Mouse (Mus musculus) embryonic fibroblast, embryonic 13.5 days (primary cell): ENCODE measurements around the gene Mb. TPM values are rescaled to one million over a fixed set of nuclear protein-coding genes. Genes with fewer than 3 reads are reported as not detected.

Experiments used
- H3K27ac ChIP-seq: 2 replicates; pipeline ENCODE4 v1.5.1; 2012; ENCODE audit warnings: low read length, control low read depth, inconsistent platforms; ENCODE audit not compliant: insufficient read depth
- H3K4me1 ChIP-seq: 2 replicates; pipeline ENCODE4 v1.6.1; 2011; ENCODE audit warnings: low read length; ENCODE audit not compliant: control insufficient read depth, insufficient read depth
- H3K4me3 ChIP-seq: 2 replicates; pipeline ENCODE4 v1.5.1; 2011; ENCODE audit warnings: mild to moderate bottlenecking, control low read depth, low read length; ENCODE audit not compliant: insufficient read depth
- CTCF ChIP-seq: IDR thresholded peaks from 2 replicates; pipeline ENCODE4 v1.5.1; 2011; ENCODE audit warnings: mild to moderate bottlenecking, control low read depth, low read length, moderate library complexity, borderline replicate concordance; ENCODE audit not compliant: insufficient read depth
- POLR2A ChIP-seq: IDR thresholded peaks from 2 replicates; pipeline ENCODE4 v1.6.1; 2011; ENCODE audit warnings: low read depth, mild to moderate bottlenecking, control low read depth, low read length, moderate library complexity
- polyA plus RNA-seq: library from polyadenylated mRNA; stranded (reverse); fragments of >200 nt; gene quantifications from 2 replicates; pipeline ENCODE4 v1.2.4, GENCODE M21; 2011; ENCODE audit warnings: low read depth; ENCODE audit not compliant: missing spikeins, insufficient read length

Gene Mb
- polyA plus RNA-seq, 1 experiment = not detected

DNA sequence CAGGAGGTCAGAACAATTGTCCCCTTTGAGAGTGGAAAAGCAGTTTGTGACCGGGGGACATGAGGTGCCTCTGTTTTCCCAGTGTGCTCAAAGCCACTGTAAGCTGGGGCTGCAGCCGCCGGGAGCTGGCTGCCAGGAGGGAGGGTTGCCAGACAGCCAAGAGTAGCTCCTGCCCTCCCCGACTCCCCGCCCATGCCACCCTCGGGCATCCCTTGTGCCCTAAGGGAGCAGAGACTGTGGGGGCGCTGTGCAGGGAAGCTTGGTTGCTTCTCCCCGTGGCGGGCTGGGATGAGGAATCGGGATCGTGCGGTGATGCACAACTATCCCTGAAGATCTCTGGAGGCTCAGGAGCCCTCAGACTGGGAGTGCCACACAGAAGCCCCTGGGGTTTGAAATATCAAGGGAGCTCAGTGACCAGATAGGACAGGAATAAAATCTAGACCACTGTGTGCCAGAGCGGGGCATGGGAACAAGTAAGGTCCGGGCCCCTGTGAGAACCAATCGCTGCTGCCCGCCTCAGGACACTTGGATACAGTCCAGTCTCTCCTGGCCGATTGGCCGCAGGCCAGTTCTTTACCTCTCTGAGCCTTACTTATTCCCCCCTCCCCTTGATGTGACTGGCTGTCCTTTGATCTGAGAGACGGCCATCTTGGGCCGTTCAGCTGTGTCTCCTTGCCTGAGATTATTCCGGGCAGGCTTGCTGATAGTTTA is 51.4 kb downstream of the Mb start:
- Histone ChIP-seq H3K4me3 (no peak overlapping the region), H3K27ac (no peak overlapping the region), H3K4me1 (no peaks in the 10 kb centered on the region)
- TF ChIP-seq POLR2A = no peak
- TF ChIP-seq CTCF = no peak

DNA sequence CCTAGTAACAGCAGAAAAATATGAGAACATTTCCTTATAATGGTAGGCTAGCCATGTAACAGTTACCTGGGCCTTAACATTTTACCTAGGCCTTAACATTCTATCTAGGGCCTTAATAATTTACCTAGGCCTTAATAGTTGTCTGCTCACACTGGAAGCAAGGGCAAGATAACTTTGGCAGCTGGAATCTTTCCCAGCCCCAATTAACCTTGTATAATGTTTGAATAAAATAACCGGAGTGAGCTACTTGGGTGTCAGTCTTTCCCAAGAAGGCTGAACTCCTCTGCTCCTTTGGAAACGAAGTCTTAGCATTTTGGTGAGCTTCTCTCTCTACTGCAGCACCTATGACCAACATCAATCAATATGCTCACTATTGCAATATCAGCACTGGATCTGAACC is 52.4 kb downstream of the Mb start:
- no peaks in the 10 kb centered on the region for H3K4me1 ChIP-seq
- no peak for TF ChIP-seq POLR2A
- H3K4me3 ChIP-seq = no peak overlapping the region
- H3K27ac ChIP-seq = no peak overlapping the region

DNA sequence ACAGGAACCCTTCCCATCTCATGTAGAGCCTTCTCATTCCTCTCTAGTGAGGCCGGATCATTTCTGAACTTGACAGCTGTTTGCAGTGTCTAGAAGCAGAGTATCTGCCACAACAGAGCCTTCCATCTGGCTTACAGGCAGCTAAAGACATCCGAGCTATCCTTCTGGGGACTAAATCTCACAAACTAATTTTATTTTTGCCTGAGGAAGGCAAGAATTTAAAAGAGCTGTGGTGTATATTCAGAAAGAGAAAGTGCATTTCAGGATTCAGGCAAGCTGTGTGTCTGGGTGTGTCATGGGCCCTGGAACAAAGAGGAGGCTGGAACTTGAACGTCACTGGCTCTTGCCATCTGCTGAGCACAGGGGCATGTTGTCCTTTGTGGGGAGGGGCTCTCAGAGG is 56.1 kb downstream of the Mb start:
- H3K4me3 ChIP-seq = no peak overlapping the region
- H3K4me1 ChIP-seq = no peaks in the 10 kb centered on the region
- H3K27ac ChIP-seq = no peak overlapping the region
- TF ChIP-seq CTCF (no peak), POLR2A (no peak)

DNA sequence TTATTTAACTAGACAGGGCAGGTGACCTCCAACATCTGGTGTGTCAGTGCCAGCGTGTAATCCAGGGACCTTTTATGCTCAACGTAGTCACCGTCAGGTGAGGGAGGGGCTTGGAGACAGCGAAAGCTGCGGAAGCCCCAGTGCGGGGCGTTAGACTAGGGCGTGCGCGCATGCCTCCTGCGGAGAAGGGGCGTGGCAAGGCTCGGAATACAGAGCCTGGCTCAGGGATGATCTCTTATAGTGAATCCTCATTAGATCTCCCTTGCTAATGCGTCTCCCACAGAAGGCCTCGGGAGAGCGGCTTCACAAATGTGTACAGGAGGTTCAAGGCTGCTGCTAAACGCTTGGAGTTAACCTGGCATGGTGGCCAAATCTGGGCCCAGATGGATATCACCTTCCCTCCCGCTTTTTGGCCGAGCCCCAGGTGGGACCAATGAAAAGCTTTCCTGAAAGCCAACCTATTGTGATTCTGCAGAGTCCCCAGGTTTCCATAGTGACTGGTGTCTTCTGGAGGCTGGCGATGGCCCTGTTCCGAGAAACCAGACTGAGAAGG is 62.9 kb downstream of the Mb start:
- no peak overlapping the region for H3K27ac ChIP-seq
- H3K4me1 ChIP-seq = no peaks in the 10 kb centered on the region
- TF ChIP-seq POLR2A (0 out of 2 replicates have a peak, but pooled peaks have one; percentile 17), CTCF (no peak)
- peak overlapping the region; percentile 51 for H3K4me3 ChIP-seq

DNA sequence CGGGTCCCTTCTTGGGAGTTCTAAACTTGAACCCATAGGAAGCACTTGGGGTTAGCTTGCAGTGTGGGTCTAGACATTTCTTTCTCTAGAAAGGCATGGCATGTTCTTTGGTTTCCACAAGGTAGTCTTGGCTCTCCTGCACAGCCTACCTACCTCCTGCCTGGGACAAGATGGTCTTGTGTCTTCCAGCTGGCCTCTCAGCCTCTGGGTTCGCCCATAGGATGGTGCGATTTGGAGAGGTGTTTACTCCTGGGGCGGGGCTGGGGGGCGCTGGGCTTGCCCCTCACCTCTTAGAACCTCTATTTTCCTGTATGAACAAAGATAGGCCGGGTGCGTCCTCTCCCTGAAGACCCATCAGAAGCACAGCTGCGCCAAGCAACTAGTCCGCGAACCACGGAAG is 63.3 kb downstream of the Mb start:
- no peak overlapping the region for H3K27ac ChIP-seq
- H3K4me1 ChIP-seq = no peaks in the 10 kb centered on the region
- TF ChIP-seq POLR2A (no peak), CTCF (no peak)
- H3K4me3 ChIP-seq = peak overlapping the region; percentile 51

DNA sequence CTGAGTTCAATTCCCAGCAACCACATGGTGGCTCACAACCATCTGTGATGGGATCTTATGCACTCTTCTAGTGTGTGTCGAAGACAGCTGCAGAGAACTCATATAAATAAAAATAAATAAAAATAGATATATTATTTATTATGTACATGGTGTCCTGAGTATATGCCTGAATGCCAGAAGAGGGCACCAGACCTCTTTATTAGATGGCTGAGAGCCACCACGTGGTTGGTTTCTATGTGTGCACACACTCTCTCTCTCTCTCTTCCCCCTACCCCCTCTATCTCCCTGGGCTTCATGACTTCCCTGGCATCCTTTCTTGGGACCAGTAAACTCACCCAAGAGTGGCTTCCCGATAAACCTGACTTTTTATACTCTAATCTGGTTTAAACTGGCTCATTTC is 67.7 kb downstream of the Mb start:
- no peak overlapping the region for H3K4me3 ChIP-seq
- H3K4me1 ChIP-seq = no peaks in the 10 kb centered on the region
- TF ChIP-seq CTCF (0 out of 2 replicates have a peak, but pooled peaks have one; percentile 11), POLR2A (no peak)
- H3K27ac ChIP-seq = no peak overlapping the region

DNA sequence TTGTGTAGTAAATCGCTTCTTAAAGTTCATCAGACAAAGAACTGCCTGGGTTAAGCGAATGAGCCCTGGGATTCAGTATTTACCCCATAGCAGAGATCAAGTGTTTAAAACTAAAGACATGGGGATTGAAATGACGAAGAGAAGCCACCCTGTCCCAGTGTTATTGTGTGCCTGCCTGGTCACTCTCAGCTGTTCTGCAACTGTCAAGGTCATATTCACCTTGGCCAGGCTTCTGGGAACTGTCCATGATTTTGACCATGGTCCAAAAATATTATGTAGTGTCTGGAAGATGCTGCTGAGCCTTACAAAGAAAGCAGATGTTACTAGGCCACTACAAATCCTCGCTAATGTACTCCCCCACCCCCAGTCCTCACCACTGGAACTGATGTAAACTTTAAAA is 70.7 kb downstream of the Mb start:
- Histone ChIP-seq H3K4me3 (no peak overlapping the region), H3K27ac (no peak overlapping the region), H3K4me1 (no peaks in the 10 kb centered on the region)
- TF ChIP-seq CTCF (no peak), POLR2A (no peak)

DNA sequence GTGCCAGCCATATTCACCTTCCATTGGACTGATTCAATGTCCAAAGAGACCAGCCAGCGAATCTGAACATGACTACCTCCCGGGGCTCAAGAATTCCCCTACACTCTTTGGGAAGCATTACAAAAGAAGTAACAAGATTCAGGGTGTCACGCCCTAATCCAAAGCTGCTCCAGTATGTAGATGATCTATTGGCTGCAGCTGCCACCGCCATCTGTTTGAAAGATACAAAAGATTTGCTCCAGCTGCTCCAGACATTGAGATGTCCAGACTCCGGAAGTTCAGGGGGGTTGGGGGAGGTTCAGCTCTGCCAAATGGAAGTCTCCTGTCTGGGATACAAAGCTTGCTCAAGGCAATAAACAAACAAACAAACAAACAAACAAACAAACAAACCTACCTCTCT is 73.9 kb downstream of the Mb start:
- no peak overlapping the region for H3K4me3 ChIP-seq
- TF ChIP-seq CTCF (no peak), POLR2A (no peak)
- H3K27ac ChIP-seq = no peak overlapping the region

DNA sequence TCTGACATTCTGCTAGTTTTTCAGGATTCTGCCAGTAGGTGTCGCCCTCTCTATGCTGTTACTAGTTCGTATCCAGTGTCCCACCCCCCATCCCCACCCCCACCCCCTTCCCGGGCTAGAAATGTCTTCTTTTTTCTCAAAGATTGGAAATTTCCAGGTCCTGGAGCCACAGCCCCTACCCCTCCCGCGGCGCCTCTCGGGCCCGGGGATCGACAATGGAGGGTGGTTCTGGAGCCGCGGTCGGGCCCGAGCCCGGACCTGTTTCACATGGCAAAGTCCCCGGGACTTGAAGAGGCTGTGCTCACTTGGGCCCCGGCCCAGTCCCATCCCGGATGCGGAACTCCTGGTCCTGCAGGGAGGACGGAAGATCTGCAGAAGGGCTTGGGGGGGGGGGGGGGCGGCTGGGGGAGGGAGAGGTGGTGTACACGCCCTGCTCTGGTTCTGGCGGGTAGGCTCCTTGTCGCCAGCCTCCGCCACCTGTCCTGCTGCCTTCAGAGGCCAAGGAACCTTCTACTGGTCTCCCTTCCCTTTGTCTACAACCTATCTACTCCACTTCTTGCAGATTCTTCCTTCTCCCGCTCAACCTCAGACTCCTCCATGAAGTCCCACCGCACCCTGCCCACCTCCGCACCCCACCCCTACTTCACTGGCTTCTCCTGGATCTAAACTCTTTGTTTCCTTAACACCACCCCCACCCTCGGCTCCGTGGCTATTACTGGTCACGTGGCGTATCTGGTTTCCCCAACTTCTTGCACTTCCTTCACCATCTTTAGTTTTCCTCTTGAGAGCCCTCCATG is 76.4 kb downstream of the Mb start:
- no peak overlapping the region for H3K27ac ChIP-seq
- peak overlapping the region; percentile 50 for H3K4me3 ChIP-seq
- 0 out of 2 replicates have a peak, but pooled peaks have one; percentile 8 for TF ChIP-seq CTCF
- TF ChIP-seq POLR2A = peak; percentile 48; the same call in 1 of the 2 replicates
- 0 out of 2 replicates have a peak, but pooled peaks cover 2% of the 10 kb centered on the region for H3K4me1 ChIP-seq

More for the DNA sequence above, 73.9 kb downstream of the Mb start:
- H3K4me1 ChIP-seq = 0 out of 2 replicates have a peak, but pooled peaks cover 2% of the 10 kb centered on the region

DNA sequence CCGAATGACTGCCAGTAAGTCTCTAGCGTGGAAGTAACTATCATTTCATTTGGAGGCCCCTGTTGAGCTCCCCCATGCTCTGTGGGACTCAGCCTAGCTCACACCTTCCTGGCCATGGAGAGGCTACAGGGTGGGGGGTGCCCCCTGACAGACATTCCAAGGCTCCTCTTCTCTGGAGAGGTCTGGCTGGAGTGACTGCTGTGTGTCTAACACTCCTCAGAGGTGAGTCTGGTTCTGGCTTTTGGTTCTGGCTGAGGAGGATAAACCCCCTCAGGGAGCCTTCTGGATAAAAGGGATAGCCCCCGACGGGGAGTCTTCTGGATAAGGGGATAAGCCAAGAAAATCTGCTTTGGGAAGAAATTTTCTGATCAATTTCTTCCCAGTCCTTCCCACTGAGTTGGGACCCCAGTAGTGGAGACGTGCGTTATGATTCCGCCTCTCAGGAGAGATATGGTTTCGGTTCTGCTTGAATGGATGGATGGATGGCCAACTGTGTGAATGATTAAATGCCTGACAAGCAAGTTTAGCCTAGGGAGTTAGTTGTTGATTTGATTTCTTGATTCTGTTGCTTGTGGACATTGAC is 77.1 kb downstream of the Mb start:
- TF ChIP-seq CTCF (no peak), POLR2A (no peak; the same call in 1 of the 2 replicates)
- Histone ChIP-seq H3K4me3 (no peak overlapping the region), H3K4me1 (0 out of 2 replicates have a peak, but pooled peaks cover 2% of the 10 kb centered on the region), H3K27ac (no peak overlapping the region)
